In genomic region chr13:108337340-108337739, GRCm38 (mm10) we compare ENCODE assay signal across 1 mouse cellular context.
TF ChIP-seq lines count a peak whose summit lies in the region.

No protein-coding gene starts in this region.

TF ChIP-seq in CH12.LX, 34 proteins besides CTCF, POLR2A, EP300 and RAD21 (continued from another document):
- TF ChIP-seq CHD2 (IDR thresholded peaks at IDR 0.05; ENCODE audit: low read length) (peak; percentile 82), MAFK (IDR thresholded peaks at IDR 0.05; ENCODE audit: insufficient replicate concordance, low read length) (no peak; the same call in 1 of the 2 replicates), JUN (IDR thresholded peaks at IDR 0.05; ENCODE audit: insufficient read depth, low read depth, low read length) (peak; percentile 90), ZNF384 (IDR thresholded peaks at IDR 0.05; ENCODE audit: low read depth, low read length) (0 out of 2 replicates have a peak, but pooled peaks have one; percentile 18)
